In genomic region chr14:106318767-106319166, GRCm38 (mm10) we compare ENCODE assay signal across 32 mouse cellular contexts.
A peak's percentile ranks its signal among the peaks of the same experiment; 100 is the strongest.
DNase-seq lines count a peak whose midpoint lies in the region; ATAC-seq and TF ChIP-seq lines count a peak whose summit lies in the region.
"Had no signal": no experiment of that assay in that cellular context is flagged by ENCODE, and none has a peak within 500 bp of the region (broad histone marks: within the 10 kb centered on the region; RNA-seq: fewer than 3 reads in every experiment).

No protein-coding gene starts in this region.

- H3K4me3 ChIP-seq in kidney, postnatal 0 days (replicated peaks; ENCODE audit: low read depth, low read length): no peak overlapping the region
- H3K4me3 ChIP-seq: embryonic facial prominence, embryonic 10.5 days; embryonic facial prominence, embryonic 13.5 days; erythroblast, embryonic 14.5 days; forebrain, embryonic 13.5 days; heart, adult 2 months; heart, embryonic 10.5 days; heart, embryonic 13.5 days had no signal

- H3K9me3 ChIP-seq in kidney, postnatal 0 days (replicated peaks; ENCODE audit: low read length): no peaks in the 10 kb centered on the region
- H3K9me3 ChIP-seq: embryonic facial prominence, embryonic 10.5 days; embryonic facial prominence, embryonic 13.5 days; forebrain, embryonic 13.5 days; heart, embryonic 10.5 days; heart, embryonic 13.5 days had no signal

- no peak for TF ChIP-seq CTCF in kidney, postnatal 0 days (IDR thresholded peaks at IDR 0.05; ENCODE audit: low read depth)

- ATAC-seq in kidney, postnatal 0 days (replicated peaks; ENCODE audit: low FRiP score, low read depth): no peak
- ATAC-seq in common myeloid progenitor, adult 5-6 weeks (replicated peaks; ENCODE audit: low read depth, poor library complexity, severe bottlenecking): 0 out of 2 replicates have a peak, but pooled peaks have one; percentile 18
- no peak for ATAC-seq in megakaryocyte, adult 5-6 weeks (ENCODE audit: poor library complexity, severe bottlenecking)
- ATAC-seq: activated CD4-positive, CD25-positive, alpha-beta regulatory T cell, adult 4 months; forebrain, embryonic 13.5 days; forebrain, embryonic 16.5 days; hindbrain, postnatal 0 days had no signal

- no peak overlapping the region for H3K27ac ChIP-seq in kidney, postnatal 0 days
- H3K27ac ChIP-seq: embryonic facial prominence, embryonic 10.5 days; embryonic facial prominence, embryonic 13.5 days; forebrain, embryonic 13.5 days; heart, adult 2 months; heart, embryonic 10.5 days; heart, embryonic 13.5 days; hindbrain, embryonic 14.5 days; hindbrain, postnatal 0 days had no signal

- no peak overlapping the region for H3K9ac ChIP-seq in kidney, postnatal 0 days (ENCODE audit: low read depth, low read length)
- H3K9ac ChIP-seq: embryonic facial prominence, embryonic 13.5 days; forebrain, embryonic 13.5 days; heart, embryonic 13.5 days; hindbrain, embryonic 14.5 days had no signal

- peak; percentile 7 for DNase-seq in embryo, embryonic 10 days (ENCODE audit: low spot score)
- no peak for DNase-seq in embryo, embryonic 11 days
- peak; percentile 16 for DNase-seq in kidney, postnatal 0 days (ENCODE audit: low spot score)
- DNase-seq in kidney, postnatal 10 days: no peak
- peak; percentile 2 for DNase-seq in lung, postnatal 10 days
- DNase-seq in lung, postnatal 14 days: no peak
- DNase-seq: adrenal gland, adult 8-10 months; adrenal gland, postnatal 25 days; B cell, adult 2 months; cerebellum, adult 11-12 months; cerebellum, adult 8-10 months; cerebellum, postnatal 10 days; cerebellum, postnatal 36 days; gastrocnemius, postnatal 10 days; gastrocnemius, postnatal 36 days; heart, adult 2 months; heart, postnatal 14 days; heart, postnatal 4 days had no signal

- H3K36me3 ChIP-seq in kidney, postnatal 0 days (ENCODE audit: insufficient read depth, low read length): no peaks in the 10 kb centered on the region
- H3K36me3 ChIP-seq: embryonic facial prominence, embryonic 10.5 days; embryonic facial prominence, embryonic 13.5 days; G1E; heart, embryonic 10.5 days; heart, embryonic 13.5 days had no signal

- WGBS in kidney, postnatal 0 days: 56% methylated on average over 5 of the region's 5 CpGs

- H3K27me3 ChIP-seq in kidney, postnatal 0 days (ENCODE audit: insufficient read depth, low read length): no peaks in the 10 kb centered on the region
- H3K27me3 ChIP-seq: CH12.LX; embryonic facial prominence, embryonic 13.5 days; forebrain, embryonic 13.5 days; heart, embryonic 13.5 days had no signal

- peaks cover 8% of the 10 kb centered on the region; the same call in 1 of the 2 replicates for H3K4me1 ChIP-seq in kidney, postnatal 0 days (replicated peaks; ENCODE audit: insufficient read depth, low read length)
- H3K4me1 ChIP-seq: forebrain, embryonic 13.5 days; heart, embryonic 10.5 days; heart, embryonic 13.5 days had no signal

- no peak overlapping the region for H3K4me2 ChIP-seq in kidney, postnatal 0 days (ENCODE audit: low read length)
- H3K4me2 ChIP-seq: embryonic facial prominence, embryonic 13.5 days; forebrain, embryonic 13.5 days; heart, embryonic 13.5 days; hindbrain, embryonic 14.5 days had no signal

Comparison
In these comparisons a context has a peak if more than half of its experiments do, and no peak if none do; other contexts are left out.
1. DNase-seq: peak in embryo, embryonic 10 days (single experiment), kidney, postnatal 0 days (single experiment) and lung, postnatal 10 days (single experiment); none in embryo, embryonic 11 days (single experiment), kidney, postnatal 10 days (single experiment) and lung, postnatal 14 days (single experiment).